Mouse (Mus musculus): ENCODE results near the gene Ssbp2.

Gene Ssbp2

DNA sequence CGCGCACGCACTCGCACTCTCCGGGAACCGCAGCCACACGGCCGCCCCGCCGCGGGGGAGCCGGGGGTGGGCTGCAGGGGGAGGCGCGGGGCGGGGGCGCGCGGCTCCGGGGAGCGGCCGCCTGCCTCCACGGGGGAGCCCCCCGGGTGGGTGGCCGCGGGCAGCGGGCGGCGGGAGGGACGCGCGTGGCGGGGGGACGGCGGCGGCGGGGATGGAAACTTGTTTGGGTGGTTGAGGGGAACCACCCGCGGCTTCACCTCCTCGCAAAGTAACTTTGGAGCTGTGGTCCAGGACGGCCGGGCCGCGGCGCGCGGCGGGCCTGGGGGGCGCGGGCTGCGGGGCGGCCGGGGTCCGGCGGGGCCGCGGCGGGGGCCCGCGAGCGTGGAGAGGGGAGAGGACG, 1.2 kb downstream of the Ssbp2 start:
- CTCF ChIA-PET = no interaction called here

DNA sequence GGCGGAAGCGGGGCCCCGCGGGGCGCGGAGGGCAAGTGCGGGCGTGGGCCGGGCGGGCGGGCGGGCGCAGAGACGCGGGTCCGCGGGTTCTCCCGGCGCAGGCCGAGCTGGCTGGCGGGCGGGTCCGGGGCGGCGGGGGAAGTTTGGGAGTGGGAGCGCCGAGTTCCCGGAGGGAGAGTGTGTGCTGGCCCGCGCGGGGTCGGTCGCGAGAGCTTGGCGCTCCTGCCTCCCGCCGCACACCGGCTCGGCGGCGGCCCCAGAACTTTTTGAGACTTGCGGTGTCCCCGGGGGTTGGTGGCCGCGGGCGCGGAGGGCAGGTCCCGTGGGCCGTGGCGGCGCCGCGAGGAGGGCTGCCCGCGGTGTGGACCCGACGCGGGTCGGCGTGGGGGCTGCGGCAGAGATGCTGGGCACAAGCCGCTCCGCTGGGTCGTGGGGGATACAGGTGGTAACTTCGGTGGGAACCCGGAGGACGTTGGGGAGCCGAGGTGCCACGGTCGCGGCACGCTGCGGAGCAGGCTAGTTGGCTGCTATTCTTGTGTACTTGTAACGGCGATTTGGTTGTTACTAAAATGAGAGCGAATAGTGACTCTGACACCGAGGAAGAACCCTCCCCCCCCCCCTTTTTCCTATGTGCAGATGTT, 1.7 kb downstream of the Ssbp2 start:
- CTCF ChIA-PET = no interaction called here

DNA sequence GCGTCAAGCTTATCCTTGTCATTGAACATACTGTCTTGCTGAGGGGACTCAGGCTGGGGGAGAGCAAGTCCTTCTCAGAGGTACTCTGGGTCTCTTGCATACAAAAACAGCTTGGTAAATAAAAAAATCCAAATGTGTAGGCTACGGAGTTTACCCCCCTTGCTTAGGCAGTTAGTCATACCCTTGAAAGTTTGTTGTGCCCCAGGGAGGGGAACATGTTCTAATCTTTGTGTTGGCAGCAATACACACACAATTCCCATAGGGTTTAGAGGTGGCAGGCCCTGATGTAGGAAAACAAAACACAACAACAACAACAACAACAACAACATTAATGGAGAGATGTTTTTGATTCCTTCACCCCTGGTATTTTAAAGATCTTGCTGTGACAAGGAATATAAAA, 2.3 kb downstream of the Ssbp2 start:
- CTCF ChIA-PET = interaction anchor here (0.6 kb wide), 1 partner anchor 148 kb away, joined by 5 read pairs; no protein-coding TSS in a partner anchor

- CTCF ChIA-PET = interaction anchor here (0.6 kb wide), 1 partner anchor 147 kb away, joined by 5 read pairs; no protein-coding TSS in a partner anchor
Observed at GRCm38 (mm10) chr13:91462893-91463481, 2.9 kb downstream of the Ssbp2 start.

DNA sequence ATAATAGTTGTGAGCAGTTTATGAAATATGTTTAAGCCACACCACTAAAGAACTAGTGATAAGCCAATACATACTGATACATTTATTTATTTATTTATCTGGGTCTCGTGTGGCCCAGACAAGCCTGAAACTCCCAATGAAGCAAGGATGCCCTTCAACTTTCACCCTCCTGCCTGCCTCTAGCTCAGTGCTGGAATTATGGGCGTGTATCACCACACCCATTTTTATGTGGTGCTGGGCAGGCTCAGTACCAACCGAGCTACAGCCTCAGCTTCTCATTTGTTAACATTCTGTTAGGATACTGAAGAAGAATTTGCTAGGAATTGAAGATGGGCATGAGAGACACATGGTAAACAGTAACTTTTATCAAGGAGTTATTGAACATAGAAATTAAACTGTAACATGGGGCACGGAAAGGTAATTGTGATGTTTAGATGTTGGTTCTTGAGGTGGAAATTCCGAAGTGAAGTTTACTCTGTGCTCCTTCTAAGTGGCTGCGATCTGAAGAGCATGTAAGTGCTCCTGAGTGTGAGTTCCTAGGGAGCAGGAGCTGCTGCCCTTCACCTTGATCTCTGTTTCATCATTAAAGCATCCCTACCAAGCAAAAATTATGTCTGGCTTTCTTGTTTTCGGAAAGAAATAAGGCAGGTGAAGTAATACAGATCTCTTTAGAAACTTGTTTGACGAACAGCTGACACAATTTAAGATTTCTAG, 5.1 kb downstream of the Ssbp2 start:
- CTCF ChIA-PET = no interaction called here

DNA sequence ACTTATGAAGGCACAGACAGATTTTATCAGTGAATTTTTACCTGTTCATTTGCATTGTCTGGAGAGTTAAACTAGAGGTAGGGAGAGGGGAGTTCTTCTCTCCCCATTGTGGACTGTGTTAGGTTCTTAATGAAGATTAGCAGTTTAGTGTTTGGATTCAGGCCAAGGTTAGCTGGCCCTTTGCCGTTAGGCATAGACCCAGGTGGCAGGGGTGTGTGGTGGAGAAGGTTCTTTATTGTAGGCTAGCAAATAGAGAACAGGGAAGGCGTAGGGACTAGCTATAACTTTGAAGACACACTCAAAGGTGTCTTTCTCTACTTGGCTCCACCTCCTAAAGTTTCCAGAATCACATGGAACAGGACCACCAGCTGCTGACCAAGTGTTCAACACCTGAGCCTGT, 11.5 kb downstream of the Ssbp2 start:
- CTCF ChIA-PET = no interaction called here

GRCm38 (mm10) chr13:91471980-91472379, 11.9 kb downstream of the Ssbp2 start:
- CTCF ChIA-PET = no interaction called here

- CTCF ChIA-PET = interaction anchor here (0.7 to 1.6 kb wide), 2 partner anchors 33 to 35 kb away, joined by 3 to 5 read pairs; no protein-coding TSS in a partner anchor
Observed at GRCm38 (mm10) chr13:91473527-91473926, 13.4 kb downstream of the Ssbp2 start.

GRCm38 (mm10) chr13:91474027-91474426, 13.9 kb downstream of the Ssbp2 start:
- CTCF ChIA-PET = interaction anchor here (0.7 to 1.6 kb wide), 2 partner anchors 32 to 35 kb away, joined by 3 to 5 read pairs; no protein-coding TSS in a partner anchor

GRCm38 (mm10) chr13:91475888-91476287, 15.8 kb downstream of the Ssbp2 start:
- CTCF ChIA-PET = no interaction called here

DNA sequence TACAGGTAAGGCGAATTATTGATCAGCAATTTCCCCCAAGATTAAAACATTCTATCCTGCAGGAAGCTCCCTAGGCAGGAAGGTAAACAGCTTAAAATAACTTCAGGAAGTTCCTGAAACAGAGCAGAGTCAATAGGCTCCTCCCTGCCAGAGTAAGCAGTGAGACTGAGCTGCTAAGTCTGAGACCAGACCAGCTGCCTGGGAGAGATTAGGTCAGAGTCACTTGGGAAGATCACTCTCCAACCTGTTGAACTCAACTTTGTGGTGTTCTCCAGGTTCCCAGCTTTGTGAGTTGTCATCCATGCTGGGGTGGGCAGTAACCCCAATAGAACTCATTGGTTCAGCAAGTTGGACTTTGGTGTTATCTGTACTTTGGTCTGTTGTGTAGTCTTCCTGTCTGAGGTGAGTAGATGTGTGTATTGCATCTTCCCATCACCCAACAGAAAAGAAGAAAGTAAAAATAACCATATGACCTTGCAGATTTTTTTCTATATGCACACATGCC, 16.6 kb downstream of the Ssbp2 start:
- CTCF ChIA-PET = no interaction called here

DNA sequence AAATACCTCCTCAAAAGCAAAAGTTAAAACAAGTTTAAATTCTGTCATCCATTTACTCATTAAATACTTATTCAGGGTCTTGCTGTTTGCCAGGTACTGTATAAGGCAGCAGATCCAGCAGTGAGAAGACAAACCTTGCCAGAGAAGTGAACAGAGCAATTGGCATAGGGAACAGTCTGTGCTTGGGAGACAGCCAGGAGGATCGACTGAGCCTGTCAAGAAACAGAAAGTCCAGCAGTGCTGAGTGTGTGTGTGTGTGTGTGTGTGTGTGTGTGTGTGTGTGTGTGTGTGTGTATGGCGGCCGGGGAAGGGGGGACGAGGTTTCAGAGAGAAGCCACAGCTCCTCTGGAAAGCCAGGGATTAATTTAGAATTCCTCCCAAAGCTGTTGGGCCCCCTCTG, 17.9 kb downstream of the Ssbp2 start:
- CTCF ChIA-PET = no interaction called here

DNA sequence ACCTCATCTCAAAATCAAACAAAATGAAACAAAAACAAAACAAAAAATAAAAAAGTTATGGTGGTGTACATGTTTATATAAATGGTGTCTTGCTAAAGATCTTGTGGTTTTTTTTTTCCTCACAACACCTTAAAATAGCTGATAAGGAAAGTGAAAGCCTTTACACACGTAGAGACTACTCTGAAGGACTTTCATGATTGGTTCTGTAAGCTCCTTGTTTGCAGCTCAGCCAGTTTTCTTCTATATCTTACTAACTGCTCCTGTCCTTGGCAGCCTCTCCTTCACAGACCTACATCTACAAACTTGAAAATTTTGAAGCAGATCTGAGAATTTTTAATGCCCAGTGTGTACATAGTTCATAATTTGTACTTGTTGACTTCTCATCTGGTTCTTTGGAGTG, 24.2 kb downstream of the Ssbp2 start:
- CTCF ChIA-PET = no interaction called here

GRCm38 (mm10) chr13:91492133-91492532, 32.0 kb downstream of the Ssbp2 start:
- CTCF ChIA-PET = no interaction called here

DNA sequence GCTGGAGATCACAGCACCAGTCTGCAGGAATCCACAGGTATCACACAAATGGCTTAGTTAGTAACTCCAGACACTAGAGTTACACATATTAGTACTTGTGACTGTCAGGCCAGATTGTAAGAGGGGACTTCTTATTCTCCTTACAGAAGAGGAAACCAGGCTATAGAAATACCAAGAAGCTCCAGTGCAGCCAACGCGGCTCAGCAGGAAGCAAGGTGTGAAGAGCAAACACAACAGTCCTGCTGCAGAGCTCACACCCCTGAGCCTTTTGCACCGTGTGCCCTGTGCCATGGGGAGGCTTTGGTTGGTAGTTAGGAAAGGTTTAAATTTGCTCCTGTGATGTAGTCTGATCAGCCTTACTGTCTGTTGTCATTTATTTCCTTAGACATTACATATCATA, 37.0 kb downstream of the Ssbp2 start:
- CTCF ChIA-PET = no interaction called here

- CTCF ChIA-PET = no interaction called here
Observed at GRCm38 (mm10) chr13:91501735-91502134, 41.7 kb downstream of the Ssbp2 start.

- CTCF ChIA-PET = no interaction called here
Observed at GRCm38 (mm10) chr13:91502642-91503373, 42.7 kb downstream of the Ssbp2 start.

GRCm38 (mm10) chr13:91508991-91509390, 48.9 kb downstream of the Ssbp2 start:
- CTCF ChIA-PET = interaction anchor here (0.6 kb wide), 1 partner anchor 35 kb away, joined by 3 read pairs; no protein-coding TSS in a partner anchor

DNA sequence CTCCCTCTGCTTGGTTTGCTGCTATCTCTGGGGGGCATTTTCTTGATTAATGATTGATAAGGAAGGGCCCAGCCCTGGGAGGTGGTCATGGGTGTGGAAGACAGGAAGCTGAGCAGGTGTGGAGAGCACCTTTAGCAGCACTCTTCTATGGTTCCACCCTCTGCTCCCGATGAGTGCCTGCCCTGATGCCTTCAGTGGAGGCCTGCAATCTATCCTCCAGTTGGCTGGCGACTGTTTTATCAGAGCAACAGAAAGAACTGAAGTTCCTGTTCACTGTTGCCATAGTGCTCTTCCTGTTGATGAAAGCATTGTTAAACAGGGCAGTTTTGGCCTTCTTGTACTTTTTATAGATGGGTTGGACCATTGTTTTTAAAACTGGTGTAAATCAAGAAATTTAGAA, 49.4 kb downstream of the Ssbp2 start:
- CTCF ChIA-PET = no interaction called here

DNA sequence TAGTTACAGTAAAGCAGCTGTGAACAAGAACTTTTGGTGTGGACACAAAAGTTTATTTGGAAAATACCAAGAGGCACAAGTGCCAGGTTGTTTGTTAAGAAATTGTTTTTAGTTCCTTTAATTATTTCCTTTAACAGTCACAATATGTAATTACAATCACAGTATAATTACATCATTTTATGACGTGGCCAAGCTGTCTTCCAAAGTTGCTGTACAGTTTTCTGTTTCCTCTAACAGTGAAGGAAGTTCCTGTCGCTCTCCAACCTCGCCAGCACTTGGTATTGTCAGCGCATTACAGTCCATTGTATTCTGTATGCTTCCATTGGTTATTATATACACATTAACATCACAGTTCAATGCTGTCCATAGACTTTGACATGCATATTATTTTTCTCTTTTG, 54.9 kb downstream of the Ssbp2 start:
- CTCF ChIA-PET = no interaction called here

DNA sequence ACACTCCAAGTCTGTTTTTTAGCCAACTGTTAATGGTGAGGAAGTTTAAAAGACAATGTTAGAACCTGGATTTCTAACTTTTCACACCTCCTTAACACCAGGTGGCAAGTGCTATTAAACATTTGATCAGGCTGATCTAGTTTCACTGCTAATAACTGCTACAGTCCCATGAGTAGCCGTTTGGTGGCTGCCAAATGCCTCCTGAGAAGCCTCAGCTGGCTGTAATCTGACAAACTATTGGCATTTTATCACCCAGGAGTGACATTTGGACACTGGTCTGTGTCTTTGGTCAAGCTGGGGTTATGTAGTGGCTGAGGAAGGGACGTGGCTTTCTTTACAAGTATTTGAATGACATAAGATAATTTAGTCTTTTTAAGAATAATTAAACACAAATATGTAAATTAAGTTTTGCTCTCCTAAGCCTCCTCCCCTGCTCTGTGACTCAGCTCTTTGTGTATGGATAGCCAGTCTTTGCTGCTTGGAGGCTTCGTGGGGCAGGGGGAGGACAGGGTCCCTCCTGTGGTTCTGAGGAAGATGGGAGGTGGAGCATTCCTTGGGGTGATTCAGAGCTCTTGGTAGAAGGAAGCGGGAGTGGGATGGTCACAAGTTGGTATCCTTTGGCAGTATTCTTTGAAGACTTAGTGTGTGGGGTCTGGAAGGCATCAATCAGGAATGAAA, 60.1 kb downstream of the Ssbp2 start:
- CTCF ChIA-PET = interaction anchor here (1.1 kb wide), 1 partner anchor 50 kb away, joined by 3 read pairs; no protein-coding TSS in a partner anchor
